Mouse (Mus musculus) liver, adult (tissue): ENCODE measurements around the gene Sik1.

ENCODE experiments used
- GATA4 ChIP-seq: IDR thresholded peaks from 2 replicates; pipeline ENCODE4 v1.6.1; 2014; ENCODE audit warnings: mild to moderate bottlenecking, low read length; ENCODE audit not compliant: insufficient replicate concordance

The Sik1 gene

DNA sequence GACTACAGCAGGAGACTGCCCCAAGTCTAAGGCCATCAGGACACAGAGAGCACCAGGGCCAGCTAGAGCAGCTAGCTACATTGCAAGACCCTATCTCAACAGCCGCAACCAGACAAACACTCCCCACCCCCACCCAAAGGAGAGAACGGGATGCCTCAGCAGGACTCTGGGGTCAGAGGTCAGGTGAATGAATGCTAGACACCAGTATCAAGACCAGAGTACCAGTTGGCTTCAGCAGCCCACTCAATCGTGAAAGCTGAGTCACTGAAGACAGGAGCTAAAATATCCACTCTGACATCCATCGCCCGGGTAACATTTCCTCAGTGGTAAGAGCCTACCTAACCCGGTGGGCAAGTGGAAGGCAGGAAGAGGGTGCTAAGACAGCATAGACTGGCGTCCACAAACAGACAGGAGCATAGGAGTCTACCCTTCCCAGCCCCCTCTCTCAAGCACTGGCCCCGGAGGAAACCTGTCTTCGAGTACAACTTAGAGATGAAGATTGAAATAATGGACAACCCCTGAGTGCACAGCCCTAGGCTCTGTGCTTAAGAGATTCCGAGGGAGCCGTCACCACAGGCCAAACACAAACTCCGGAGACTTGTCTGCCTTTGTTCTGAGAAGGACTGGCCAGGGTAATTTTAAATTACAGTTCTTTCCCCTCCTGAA, 2.7 kb downstream of the Sik1 start:
- TF ChIP-seq GATA4: no peak

DNA sequence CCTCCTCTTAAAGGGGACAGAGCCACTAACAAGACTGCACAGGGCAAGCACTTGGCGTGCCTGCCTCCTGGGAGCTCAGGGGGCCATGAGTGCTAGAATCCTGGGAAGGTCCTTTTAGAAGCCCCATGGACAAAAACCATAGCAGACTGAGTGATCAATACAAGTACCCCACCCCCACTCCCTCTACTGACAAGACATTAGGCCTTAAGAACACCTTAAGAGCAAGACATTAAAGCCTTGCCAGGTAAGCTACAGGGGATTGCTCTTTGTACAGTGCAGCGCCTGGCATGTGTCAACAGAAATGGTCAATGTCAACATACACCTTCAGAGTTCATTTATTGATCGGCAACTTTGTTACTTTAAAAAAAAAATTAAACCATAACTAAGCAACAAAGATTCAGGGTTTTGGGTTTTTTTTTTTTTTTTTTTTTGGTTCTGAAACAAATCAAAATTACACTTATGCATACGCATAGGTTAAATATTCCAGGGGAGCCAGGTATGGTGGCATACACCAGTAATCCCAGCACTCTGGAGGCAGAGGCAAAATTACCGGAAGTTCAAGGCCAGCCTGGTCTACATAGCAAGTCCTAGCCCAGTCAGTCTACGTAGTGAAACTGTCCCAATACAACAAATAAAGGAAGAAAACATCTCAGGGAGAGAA, 3.7 kb downstream of the Sik1 start:
- TF ChIP-seq GATA4: no peak

DNA sequence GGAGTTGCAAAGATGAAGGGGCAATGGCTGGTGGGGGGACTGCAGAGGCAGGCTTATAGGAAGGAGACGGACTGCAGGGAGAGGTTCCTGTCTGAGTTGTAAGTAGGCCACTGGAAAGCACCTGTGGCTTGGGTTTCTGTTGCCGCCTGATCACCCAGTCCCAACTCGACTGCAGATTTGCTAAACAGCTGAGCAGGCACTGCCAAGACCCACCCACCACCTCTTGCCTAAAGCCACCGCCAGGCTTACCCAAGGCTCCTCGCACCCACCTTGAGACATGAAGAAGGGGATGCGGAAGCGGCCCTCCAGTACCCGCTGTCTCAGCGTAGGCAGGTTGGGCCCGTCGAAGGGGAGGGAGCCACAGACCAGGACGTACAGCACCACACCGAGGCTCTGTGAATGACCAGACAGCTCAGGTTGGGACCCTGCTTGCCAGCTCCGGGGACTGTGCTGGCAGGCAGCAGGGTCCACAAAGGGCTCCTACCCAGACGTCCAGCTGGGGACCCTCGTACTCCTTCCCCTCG, 5.1 kb downstream of the Sik1 start:
- TF ChIP-seq GATA4: no peak

DNA sequence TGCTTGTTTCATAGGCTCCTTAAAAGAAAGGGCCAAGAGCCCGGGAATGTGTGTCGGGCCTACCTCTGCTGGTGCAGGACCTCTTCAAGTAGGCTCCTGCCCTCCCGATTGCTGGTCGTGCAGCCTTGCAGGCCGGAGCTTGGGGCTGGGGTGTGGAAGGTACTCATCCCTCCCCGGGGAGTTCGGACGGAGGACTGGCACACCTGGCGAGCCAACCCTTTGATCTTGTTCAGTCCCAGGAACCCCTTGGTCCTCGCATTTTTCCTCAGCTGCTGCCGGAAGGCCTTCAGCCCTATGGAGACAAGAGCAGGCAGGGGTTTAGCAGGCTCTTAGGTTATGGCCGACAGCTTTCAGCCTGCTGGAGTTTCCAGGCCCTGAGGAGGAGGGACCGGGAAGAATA, 8.6 kb downstream of the Sik1 start:
- TF ChIP-seq GATA4: no peak

DNA sequence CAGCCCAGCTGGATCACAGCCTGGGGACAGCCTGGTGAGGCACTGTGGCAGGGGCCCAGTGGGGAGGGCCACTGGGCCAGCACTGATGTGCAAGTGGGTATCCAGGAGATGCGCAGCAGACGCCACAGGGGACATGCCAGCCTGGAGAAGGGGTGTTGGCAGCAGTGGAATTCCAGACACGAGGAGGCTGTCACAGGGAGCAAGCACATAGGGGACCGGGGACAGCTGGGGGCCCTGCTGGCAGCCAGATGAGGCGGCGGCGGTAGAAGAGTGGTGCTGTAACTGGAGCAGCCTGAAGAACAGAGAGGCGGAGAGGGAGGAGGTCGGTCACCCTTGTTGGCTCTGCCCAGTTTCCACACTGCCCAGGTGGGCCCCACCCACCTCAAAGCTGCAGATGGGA, 9.3 kb downstream of the Sik1 start:
- TF ChIP-seq GATA4: no peak

DNA sequence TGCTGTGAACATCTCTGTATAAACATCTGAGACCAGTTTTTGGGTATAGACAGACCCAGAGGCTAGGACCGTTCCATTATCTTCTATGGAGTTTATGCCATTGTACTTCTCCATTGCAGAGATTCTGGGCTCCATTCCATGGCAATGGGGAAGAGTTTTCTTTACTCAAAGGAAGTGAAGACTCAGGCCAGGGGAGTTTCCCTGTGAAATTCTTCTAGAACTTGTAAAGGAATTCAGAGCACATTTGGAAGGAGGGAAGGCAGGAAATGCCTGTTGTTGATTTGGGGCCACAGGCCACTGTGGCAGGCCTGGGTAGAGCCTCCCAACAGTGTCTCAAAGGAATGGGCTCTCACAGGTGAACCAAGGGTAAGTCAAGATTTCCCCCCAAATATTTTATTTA, 11.7 kb downstream of the Sik1 start:
- no peak for TF ChIP-seq GATA4

DNA sequence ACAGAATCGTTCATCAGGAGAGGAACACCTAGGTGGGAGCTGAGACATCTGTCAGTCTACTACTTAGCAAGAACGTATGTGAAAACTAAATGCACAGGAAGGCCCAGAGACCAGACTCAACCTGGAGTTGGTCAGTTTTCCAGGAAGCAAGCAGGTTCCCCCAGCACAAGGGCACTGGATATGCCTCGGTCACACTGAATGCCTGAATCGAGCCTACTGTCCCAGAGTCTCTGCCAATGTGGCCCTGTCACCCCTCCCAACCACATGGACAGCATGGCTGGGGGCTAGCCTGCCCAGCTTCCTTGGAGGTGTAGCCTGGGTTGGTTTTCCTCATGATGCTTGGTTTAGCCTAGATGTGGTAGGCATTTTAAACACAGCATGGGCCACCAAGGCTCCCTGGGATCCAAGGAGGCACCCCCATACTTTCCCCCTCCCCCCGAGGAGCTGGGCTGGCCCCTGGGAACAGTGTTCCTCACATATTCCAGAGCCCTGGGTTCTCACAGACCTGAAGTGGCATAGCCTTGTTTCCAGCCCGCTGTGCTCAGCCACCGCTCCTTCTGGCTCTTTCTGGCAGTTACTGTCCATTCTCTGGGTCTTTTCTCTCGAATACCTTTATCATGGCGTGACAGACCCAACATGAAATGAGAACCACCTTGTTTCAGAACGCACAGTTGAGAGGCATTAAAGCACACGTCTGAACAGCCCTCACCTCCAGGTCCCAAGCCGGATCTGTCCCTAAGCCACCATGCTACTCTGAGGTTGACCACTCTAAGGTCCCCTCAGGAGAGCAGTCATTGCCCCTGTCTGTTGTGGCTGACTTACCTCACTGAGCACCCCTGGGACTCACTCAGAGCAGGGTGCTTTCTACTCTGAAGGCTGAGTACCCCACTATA, 12.4 kb downstream of the Sik1 start:
- TF ChIP-seq GATA4: no peak

DNA sequence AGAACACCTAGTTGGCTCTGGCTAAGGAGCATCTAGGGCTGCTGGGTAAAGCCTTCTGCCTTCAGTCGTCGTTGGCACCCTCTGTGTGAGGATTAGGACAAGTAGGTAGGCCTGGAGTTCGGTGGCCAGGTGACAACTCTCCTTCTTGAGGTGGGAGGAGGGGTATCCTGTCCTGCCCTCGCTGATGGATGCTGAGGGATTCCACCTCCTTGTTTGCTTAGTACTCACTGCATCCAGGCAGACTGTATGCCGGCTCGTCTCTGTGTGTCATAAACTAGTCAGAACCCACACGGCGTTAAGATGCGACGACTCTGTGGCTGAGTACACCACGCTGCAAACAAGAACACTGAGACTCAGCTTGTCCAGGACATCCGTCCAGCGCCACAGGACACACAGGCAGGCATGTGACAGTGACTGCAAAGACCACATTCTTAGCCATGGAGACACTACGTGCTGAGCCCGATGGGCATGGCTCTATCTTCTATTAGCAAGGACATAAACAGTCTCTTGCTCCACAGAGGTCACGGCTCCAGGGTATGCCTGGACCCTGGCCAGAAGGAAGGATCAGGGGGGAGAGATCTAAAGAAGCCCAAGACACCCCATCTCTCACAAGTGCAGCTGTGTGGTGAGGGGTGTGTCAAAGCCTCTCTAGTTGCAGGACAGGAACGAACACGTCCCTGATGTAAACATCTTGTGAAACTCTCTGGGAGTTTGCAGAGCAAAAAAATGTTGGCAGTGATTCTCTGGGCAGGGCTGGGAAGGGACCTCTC, 13.6 kb downstream of the Sik1 start:
- no peak for TF ChIP-seq GATA4

DNA sequence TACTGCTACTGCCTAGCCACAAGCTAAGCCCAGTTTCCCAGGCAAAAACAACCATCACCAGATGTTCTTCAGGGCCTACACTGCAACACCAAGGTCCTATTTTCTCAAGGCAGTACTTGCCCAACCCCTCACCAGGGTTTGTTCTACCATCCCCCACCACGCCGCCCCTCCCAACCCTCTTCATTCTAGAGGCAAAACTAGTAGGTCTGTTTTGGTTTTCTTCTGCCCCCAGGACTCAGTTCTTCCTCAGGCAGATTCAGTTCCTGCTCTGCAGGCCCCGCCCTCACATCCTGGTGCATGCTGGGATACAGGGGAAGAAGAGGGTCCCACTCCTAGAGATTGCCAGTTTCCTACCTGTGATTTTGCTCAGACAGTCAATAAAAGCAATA, 14.2 kb downstream of the Sik1 start:
- no peak for TF ChIP-seq GATA4

DNA sequence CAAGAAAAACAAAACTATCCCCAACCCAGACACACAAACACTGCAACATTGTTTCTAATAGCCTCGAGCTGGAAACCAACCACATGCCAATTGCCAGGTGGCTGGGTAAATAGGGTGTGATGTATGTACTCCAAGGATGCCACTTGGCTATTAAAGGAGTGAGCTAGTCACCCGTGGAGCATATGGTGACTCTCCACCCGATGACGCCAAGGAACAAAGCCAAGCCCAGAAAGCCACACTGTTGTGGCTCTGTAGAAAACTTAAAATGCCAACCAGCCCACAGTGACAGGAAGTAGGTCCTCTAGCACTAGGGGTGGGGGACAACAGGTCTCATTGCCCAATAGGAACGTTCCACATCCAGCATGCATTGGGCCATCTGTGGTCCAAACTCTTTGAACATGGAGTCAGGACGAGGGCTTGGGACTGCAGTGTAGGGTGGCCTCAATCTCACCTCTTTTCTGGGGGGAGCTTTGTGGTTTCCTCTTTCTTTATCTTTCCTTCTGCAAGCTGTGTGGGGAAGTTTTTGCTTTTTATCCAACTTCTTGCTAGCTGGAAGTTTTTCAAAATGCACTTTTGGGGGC, 15.1 kb downstream of the Sik1 start:
- no peak for TF ChIP-seq GATA4

DNA sequence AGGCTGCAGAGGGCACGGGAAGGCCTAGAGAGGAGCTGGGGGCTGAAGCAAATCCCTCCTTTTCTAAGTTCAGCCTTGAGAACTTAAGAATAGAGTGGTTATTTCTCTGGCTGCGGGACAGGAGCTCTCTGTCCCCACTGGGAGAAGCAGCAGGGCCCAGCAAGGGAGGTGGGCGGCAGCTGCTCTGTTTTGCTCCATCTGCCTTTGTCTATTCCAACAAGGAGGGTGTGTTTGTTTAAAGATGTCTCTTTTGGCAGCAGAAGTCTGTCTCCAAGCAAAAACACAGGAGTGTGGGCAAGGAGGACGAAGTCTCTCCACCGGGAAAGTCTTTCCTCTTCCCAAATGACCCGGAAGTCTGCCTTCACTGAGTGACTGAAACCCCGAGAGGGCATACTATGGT, 18.8 kb downstream of the Sik1 start:
- TF ChIP-seq GATA4: no peak

DNA sequence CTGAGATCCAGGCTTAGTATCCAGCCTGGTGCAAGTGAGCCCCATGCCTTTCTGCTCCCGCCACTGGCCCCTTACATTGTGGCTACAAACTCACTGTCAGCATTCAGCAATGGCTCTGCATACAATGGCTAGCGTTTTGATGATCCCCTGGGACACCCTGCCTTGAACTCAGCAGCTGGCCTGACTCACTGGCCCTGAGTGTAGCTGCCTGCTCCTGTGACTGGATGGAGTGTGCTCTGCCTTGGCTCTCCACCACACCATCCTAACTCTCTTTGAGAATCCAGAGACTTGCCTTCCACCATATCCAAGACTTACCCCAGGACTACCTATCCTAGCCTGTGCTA, 19.4 kb downstream of the Sik1 start:
- TF ChIP-seq GATA4: no peak

DNA sequence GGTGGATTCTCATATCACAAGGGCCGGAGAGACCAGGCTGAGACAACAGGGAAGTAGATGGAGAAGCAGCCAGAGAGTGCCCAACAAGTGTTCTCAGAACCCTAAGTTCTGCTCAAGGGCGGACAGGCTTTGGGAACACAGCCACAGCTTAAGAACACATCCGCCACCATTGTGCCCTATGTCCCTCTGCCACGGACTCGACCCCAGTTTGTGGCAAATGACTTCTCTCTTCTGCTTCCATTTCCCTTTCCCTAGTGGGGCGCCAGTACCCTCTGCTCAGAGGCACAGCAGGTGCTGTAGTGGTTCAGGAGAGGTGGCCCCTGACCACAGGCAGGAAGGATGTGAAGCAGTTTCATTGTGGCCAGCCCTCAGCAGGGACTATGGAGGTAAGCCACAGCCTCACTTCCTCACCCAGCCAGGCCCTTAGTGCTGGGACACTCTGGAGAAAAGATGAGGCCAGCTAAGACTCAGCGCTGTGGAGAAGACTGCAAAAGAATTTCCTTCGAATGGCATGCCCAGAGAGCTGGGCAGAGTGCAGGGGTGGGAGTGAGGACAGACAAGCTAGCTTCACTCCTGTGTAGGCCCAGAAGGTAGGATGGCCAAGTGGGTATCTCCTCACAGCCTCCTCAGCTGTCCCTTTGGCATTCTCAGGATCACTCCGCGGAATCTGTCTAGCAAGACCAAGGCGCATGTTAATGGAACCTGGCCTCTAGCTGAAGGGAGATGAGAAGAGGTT, 19.9 kb downstream of the Sik1 start:
- TF ChIP-seq GATA4: no peak
